Mouse (Mus musculus) adrenal gland, adult 10 weeks (tissue): ENCODE data around the gene Sgca. TPM values are rescaled to one million over a fixed set of nuclear protein-coding genes. Genes with fewer than 3 reads are reported as not detected.

Experiments used
- polyA plus RNA-seq: library from polyadenylated mRNA; stranded (reverse); fragments of 350-450 nt; fragmentation: Illumina TruSeq; extraction: RNeasy Lipid Tissue Mini Kit (QIAGEN cat#74804); gene quantifications from one replicate; pipeline ENCODE4 v1.2.3, GENCODE M21; 2014; ENCODE audit warnings: low read depth, low replicate concordance

Gene Sgca
- polyA plus RNA-seq, result not detected

DNA sequence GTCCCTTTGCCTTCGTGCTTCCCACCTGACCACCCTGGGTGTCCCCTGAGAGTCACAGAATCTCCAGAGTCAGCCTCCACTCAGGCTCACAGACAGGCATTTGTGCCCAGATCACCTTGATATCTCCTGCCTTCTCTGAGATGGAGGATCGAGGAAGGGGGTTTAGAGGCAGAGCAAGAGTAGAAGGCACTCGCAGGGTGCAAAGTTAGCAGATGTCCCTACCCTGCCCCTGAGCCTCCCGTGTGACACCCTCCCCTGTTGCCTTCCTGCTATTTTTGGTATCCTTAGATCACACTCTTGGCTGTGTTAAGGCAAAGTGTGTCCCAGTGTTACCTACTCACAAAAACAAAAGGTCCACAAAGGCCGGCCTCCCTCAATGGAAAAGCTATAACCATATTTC is at the start of gene Sgca:
Sgca (minus strand) TSS at position 129 of the 400 bp plus-strand sequence.

GRCm38 (mm10) chr11:95009629-95010014 is 33.5 kb upstream of the Sgca start, which contains the start of gene Samd14:
Gene Samd14, plus strand, starts transcription at chr11:95009879.

DNA sequence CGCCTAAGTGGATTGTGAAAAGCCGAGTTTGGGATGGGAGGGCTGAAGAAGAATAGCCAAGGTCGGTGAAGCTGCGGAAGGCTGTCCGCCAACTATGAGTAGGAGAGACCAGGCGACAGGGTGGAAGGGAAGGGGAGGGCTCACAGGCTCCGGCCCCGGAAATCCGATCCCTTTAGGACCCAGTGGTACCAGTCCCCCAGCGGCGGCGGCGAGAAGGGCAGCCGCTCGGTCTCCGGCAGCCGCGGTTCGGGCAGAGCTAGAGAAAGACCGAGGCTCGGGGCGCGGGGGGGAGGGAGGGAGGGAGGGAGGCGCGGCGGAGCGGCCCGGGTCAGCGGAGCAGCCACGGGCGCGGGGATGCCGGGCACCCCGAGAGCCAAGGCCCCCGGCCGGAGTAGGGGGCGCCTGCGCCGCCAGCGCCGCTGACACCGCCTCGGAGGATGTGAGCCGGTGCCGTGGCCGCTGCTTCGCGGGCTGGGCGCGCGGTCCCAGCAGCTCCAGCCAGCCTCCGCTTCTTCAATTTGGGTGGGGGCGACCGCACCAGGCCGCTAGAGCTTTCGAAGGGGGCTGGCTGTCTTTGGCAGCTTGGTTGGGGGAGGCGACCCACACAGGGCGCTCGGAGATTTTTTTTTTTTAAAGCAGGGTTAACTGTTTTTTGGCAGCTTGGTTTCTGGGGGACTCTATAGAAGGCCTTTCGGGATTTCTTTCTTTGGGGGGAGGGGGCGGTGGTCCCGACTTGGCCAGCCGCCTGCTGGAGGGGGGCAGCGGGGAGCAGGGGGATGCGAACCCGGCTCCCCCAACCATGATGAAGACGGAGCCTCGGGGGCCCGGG is 14.8 kb upstream of the Sgca start, which contains the start of gene Ppp1r9b:
Ppp1r9b (plus strand) TSS at position 287 of the 829 bp plus-strand sequence.

GRCm38 (mm10) chr11:94967419-94967818 is 8.7 kb downstream of the Sgca start, which contains the start of gene Hils1:
Gene Hils1, plus strand, starts transcription at chr11:94967593.

DNA sequence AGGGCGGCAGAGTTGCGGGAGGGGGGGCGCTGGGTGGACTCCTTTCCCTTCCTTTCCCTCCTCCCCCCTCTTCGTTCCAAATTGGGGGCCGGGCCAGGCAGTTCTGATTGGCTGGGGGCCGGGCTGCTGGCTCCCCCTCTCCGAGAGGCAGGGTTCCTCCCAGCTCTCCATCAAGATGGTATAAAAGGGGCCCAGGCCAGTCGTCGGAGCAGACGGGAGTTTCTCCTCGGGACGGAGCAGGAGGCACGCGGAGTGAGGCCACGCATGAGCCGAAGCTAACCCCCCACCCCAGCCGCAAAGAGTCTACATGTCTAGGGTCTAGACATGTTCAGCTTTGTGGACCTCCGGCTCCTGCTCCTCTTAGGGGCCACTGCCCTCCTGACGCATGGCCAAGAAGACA is 40.1 kb downstream of the Sgca start, which contains the start of gene Col1a1:
Col1a1 (plus strand) TSS at position 180 of the 400 bp plus-strand sequence.

Other genes with a start within 250 kb of the Sgca start
- not detected for gene Cdc34b, start 234.5 kb downstream of the Sgca start, polyA plus RNA-seq
- not detected for gene Tmem92, start 193.6 kb downstream of the Sgca start, polyA plus RNA-seq
- gene Col1a1, start 40.1 kb downstream of the Sgca start, polyA plus RNA-seq, result 7.6 TPM
- gene Hils1, start 8.7 kb downstream of the Sgca start, polyA plus RNA-seq, result not detected
- gene Ppp1r9b, start 14.7 kb upstream of the Sgca start, polyA plus RNA-seq, result 21.6 TPM
- gene Samd14, start 33.6 kb upstream of the Sgca start, polyA plus RNA-seq, result not detected
- gene Pdk2, start 65.0 kb upstream of the Sgca start, polyA plus RNA-seq, result 4.2 TPM
- 1.1 TPM for gene Itga3, start 100.5 kb upstream of the Sgca start, polyA plus RNA-seq
- not detected for gene Dlx3, start 143.8 kb upstream of the Sgca start, polyA plus RNA-seq
- gene Dlx4, start 169.9 kb upstream of the Sgca start, polyA plus RNA-seq, result not detected